Mouse (Mus musculus): Measurements from ENCODE around the gene Mif4gd. TPM values are rescaled to one million over a fixed set of nuclear protein-coding genes. Genes with fewer than 3 reads are reported as not detected.
A peak's percentile ranks its signal among the peaks of the same experiment; 100 is the strongest.

Gene Mif4gd
- polyA plus RNA-seq, 1 experiment from 2014 or later, result 28.4 TPM

DNA sequence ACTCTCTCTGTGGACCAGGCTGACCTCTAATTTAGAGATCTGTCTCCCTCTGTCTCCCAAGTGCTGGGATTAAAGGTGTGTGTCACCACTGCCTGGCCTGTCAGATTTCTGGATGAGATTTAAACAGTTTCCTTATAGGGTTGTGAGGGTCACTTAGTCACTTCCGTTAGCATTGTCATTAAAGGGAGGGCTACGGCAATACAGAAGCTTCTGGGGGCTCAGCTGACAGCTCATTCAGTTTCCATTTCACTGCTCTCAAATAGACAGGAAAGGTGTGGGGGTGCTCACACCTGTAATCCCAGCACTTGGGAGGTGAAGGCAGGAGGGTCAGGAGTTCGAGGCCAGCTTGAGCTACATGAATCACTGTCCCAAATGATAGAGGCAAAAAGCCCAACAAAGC is 24.2 kb upstream of the Mif4gd start:
- no peak overlapping the region for H3K27ac ChIP-seq (ENCODE audit: low read length)
- WGBS (ENCODE audit: insufficient replicate concordance), result 69% methylated on average over 3 of the region's 3 CpGs
- peaks cover 9% of the 10 kb centered on the region for H3K4me1 ChIP-seq (ENCODE audit: control insufficient read depth, low read depth, low read length)
- no peaks in the 10 kb centered on the region for H3K27me3 ChIP-seq (ENCODE audit: control insufficient read depth, insufficient read depth, low read depth, low read length)
- no peak overlapping the region for H3K9ac ChIP-seq (ENCODE audit: low read depth, low read length)
- no peaks in the 10 kb centered on the region for H3K9me3 ChIP-seq (replicated peaks; ENCODE audit: control insufficient read depth, low read length)
- H3K4me2 ChIP-seq (ENCODE audit: low read depth, low read length), result no peak overlapping the region
- no peak for ATAC-seq (ENCODE audit: low read depth)
- H3K4me3 ChIP-seq (ENCODE audit: low read depth, low read length), result no peak overlapping the region
- no peaks in the 10 kb centered on the region for H3K36me3 ChIP-seq (ENCODE audit: control insufficient read depth, insufficient read depth)

DNA sequence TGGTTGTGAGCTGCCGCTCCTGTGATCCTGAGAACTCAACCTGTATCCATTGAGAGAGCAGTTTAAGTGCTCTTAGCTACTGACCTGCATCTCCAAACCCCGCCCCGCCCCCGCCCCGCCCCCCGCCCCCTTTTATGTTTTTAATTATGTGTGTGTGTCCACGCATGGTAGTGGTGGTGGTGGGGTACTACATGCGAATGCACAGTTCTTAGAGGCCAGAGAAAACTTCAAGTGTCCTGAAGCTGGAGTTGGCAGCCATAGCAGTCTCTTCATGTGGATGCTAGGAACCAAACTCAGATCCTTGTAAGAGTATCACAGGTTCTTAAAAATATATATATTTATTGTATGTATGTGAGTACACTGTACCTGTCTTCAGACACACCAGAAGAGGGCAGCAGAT is 22.7 kb upstream of the Mif4gd start:
- ATAC-seq (ENCODE audit: low read depth), result no peak
- 64% methylated on average over 8 of the region's 8 CpGs for WGBS (ENCODE audit: insufficient replicate concordance)

GRCm38 (mm10) chr11:115635041-115635440 is 22.3 kb upstream of the Mif4gd start:
- no peak overlapping the region for H3K9ac ChIP-seq (ENCODE audit: low read depth, low read length)
- H3K4me2 ChIP-seq (ENCODE audit: low read depth, low read length), result no peak overlapping the region
- no peaks in the 10 kb centered on the region for H3K36me3 ChIP-seq (ENCODE audit: control insufficient read depth, insufficient read depth)
- no peaks in the 10 kb centered on the region for H3K9me3 ChIP-seq (replicated peaks; ENCODE audit: control insufficient read depth, low read length)
- 65% methylated on average over 8 of the region's 8 CpGs for WGBS (ENCODE audit: insufficient replicate concordance)
- no peak for ATAC-seq (ENCODE audit: low read depth)
- no peaks in the 10 kb centered on the region for H3K27me3 ChIP-seq (ENCODE audit: control insufficient read depth, insufficient read depth, low read depth, low read length)
- no peak overlapping the region for H3K27ac ChIP-seq (ENCODE audit: low read length)
- no peak overlapping the region for H3K4me3 ChIP-seq (ENCODE audit: low read depth, low read length)
- peaks cover 4% of the 10 kb centered on the region for H3K4me1 ChIP-seq (ENCODE audit: control insufficient read depth, low read depth, low read length)

More for the DNA sequence above, 22.7 kb upstream of the Mif4gd start:
- Histone ChIP-seq H3K4me2 (ENCODE audit: low read depth, low read length) (no peak overlapping the region), H3K36me3 (ENCODE audit: control insufficient read depth, insufficient read depth) (no peaks in the 10 kb centered on the region), H3K27me3 (ENCODE audit: control insufficient read depth, insufficient read depth, low read depth, low read length) (no peaks in the 10 kb centered on the region), H3K9ac (ENCODE audit: low read depth, low read length) (no peak overlapping the region), H3K4me3 (ENCODE audit: low read depth, low read length) (no peak overlapping the region), H3K4me1 (ENCODE audit: control insufficient read depth, low read depth, low read length) (peaks cover 4% of the 10 kb centered on the region), H3K9me3 (replicated peaks; ENCODE audit: control insufficient read depth, low read length) (no peaks in the 10 kb centered on the region), H3K27ac (ENCODE audit: low read length) (no peak overlapping the region)

- Histone ChIP-seq H3K36me3 (ENCODE audit: control insufficient read depth, insufficient read depth) (no peaks in the 10 kb centered on the region), H3K27me3 (ENCODE audit: control insufficient read depth, insufficient read depth, low read depth, low read length) (no peaks in the 10 kb centered on the region), H3K4me2 (ENCODE audit: low read depth, low read length) (no peak overlapping the region), H3K4me3 (ENCODE audit: low read depth, low read length) (no peak overlapping the region), H3K9me3 (replicated peaks; ENCODE audit: control insufficient read depth, low read length) (no peaks in the 10 kb centered on the region), H3K27ac (ENCODE audit: low read length) (no peak overlapping the region), H3K9ac (ENCODE audit: low read depth, low read length) (no peak overlapping the region), H3K4me1 (ENCODE audit: control insufficient read depth, low read depth, low read length) (peaks cover 4% of the 10 kb centered on the region)
- ATAC-seq (ENCODE audit: low read depth), result no peak
- WGBS (ENCODE audit: insufficient replicate concordance), result 61% methylated on average over 4 of the region's 4 CpGs
Measured at GRCm38 (mm10) chr11:115634109-115634508, 21.3 kb upstream of the Mif4gd start.

DNA sequence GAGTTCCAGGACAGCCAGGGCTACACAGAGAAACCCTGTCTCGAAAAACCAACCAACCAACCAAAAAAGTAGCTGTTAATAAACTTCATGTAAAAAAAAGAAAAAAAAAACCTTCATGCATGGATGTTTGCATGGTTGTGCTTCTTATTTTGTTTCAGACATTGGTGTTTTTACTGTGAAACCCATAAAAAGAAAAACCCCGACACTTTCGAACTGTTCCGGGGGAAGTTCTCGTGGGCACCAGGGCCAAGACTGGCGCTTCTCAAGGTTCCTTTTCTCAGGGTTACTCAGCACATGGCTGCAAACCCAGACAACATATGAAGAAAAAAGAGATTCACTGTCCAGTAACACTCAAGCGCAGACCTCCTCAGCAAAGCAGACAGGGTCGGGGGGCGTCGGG is 20.1 kb upstream of the Mif4gd start:
- no peak overlapping the region for H3K4me2 ChIP-seq (ENCODE audit: low read depth, low read length)
- no peaks in the 10 kb centered on the region for H3K27me3 ChIP-seq (ENCODE audit: control insufficient read depth, insufficient read depth, low read depth, low read length)
- no peaks in the 10 kb centered on the region for H3K36me3 ChIP-seq (ENCODE audit: control insufficient read depth, insufficient read depth)
- H3K4me1 ChIP-seq (ENCODE audit: control insufficient read depth, low read depth, low read length), result peaks cover 4% of the 10 kb centered on the region; the same call in 1 of the 2 replicates
- H3K27ac ChIP-seq (ENCODE audit: low read length), result no peak overlapping the region
- no peak overlapping the region for H3K9ac ChIP-seq (ENCODE audit: low read depth, low read length)
- H3K9me3 ChIP-seq (replicated peaks; ENCODE audit: control insufficient read depth, low read length), result no peaks in the 10 kb centered on the region
- no peak for ATAC-seq (ENCODE audit: low read depth)
- 52% methylated on average over 10 of the region's 10 CpGs for WGBS (ENCODE audit: insufficient replicate concordance)
- no peak overlapping the region for H3K4me3 ChIP-seq (ENCODE audit: low read depth, low read length)

GRCm38 (mm10) chr11:115632247-115632646 is 19.5 kb upstream of the Mif4gd start:
- WGBS (ENCODE audit: insufficient replicate concordance), result 63% methylated on average over 7 of the region's 7 CpGs
- no peak overlapping the region for H3K4me3 ChIP-seq (ENCODE audit: low read depth, low read length)

GRCm38 (mm10) chr11:115631505-115631890 is 18.7 kb upstream of the Mif4gd start:
- no peak overlapping the region for H3K9ac ChIP-seq (ENCODE audit: low read depth, low read length)
- no peaks in the 10 kb centered on the region for H3K9me3 ChIP-seq (replicated peaks; ENCODE audit: control insufficient read depth, low read length)
- WGBS (ENCODE audit: insufficient replicate concordance), result 12% methylated on average over 3 of the region's 3 CpGs
- H3K4me2 ChIP-seq (ENCODE audit: low read depth, low read length), result peak overlapping the region; percentile 38
- 0 out of 2 replicates have a peak overlapping the region, but pooled peaks have one; percentile 19 for H3K27ac ChIP-seq (ENCODE audit: low read length)
- H3K27me3 ChIP-seq (ENCODE audit: control insufficient read depth, insufficient read depth, low read depth, low read length), result no peaks in the 10 kb centered on the region
- H3K4me1 ChIP-seq (ENCODE audit: control insufficient read depth, low read depth, low read length), result peaks cover 15% of the 10 kb centered on the region
- H3K36me3 ChIP-seq (ENCODE audit: control insufficient read depth, insufficient read depth), result no peaks in the 10 kb centered on the region
- ATAC-seq (ENCODE audit: low read depth), result no peak
- no peak overlapping the region for H3K4me3 ChIP-seq (ENCODE audit: low read depth, low read length)

More at GRCm38 (mm10) chr11:115632247-115632646, 19.5 kb upstream of the Mif4gd start:
- no peak overlapping the region for H3K9ac ChIP-seq (ENCODE audit: low read depth, low read length)
- H3K27ac ChIP-seq (ENCODE audit: low read length), result no peak overlapping the region
- H3K9me3 ChIP-seq (replicated peaks; ENCODE audit: control insufficient read depth, low read length), result no peaks in the 10 kb centered on the region
- H3K4me2 ChIP-seq (ENCODE audit: low read depth, low read length), result no peak overlapping the region
- H3K27me3 ChIP-seq (ENCODE audit: control insufficient read depth, insufficient read depth, low read depth, low read length), result no peaks in the 10 kb centered on the region
- H3K4me1 ChIP-seq (ENCODE audit: control insufficient read depth, low read depth, low read length), result peaks cover 8% of the 10 kb centered on the region
- no peaks in the 10 kb centered on the region for H3K36me3 ChIP-seq (ENCODE audit: control insufficient read depth, insufficient read depth)
- ATAC-seq (ENCODE audit: low read depth), result no peak

GRCm38 (mm10) chr11:115630532-115631504 is 18.0 kb upstream of the Mif4gd start:
- Histone ChIP-seq H3K27ac (ENCODE audit: low read length) (0 out of 2 replicates have a peak overlapping the region, but pooled peaks have one; percentile 19), H3K9me3 (replicated peaks; ENCODE audit: control insufficient read depth, low read length) (no peaks in the 10 kb centered on the region), H3K36me3 (ENCODE audit: control insufficient read depth, insufficient read depth) (no peaks in the 10 kb centered on the region), H3K4me3 (ENCODE audit: low read depth, low read length) (0 out of 2 replicates have a peak overlapping the region, but pooled peaks have one; percentile 8), H3K4me1 (ENCODE audit: control insufficient read depth, low read depth, low read length) (peaks cover 15% of the 10 kb centered on the region), H3K27me3 (ENCODE audit: control insufficient read depth, insufficient read depth, low read depth, low read length) (no peaks in the 10 kb centered on the region), H3K9ac (ENCODE audit: low read depth, low read length) (no peak overlapping the region), H3K4me2 (ENCODE audit: low read depth, low read length) (peak overlapping the region; percentile 38)
- WGBS (ENCODE audit: insufficient replicate concordance), result 41% methylated on average over 16 of the region's 16 CpGs
- ATAC-seq (ENCODE audit: low read depth), result no peak

Measured in liver, embryonic 16.5 days (tissue).